Mouse (Mus musculus) cerebellum, adult 2 months (tissue): ENCODE results near the gene Rps7.

ENCODE experiments used
- CTCF ChIP-seq: fragments of 200-500 bp; IDR thresholded peaks from 2 replicates; pipeline ENCODE4 v1.5.1; 2011; ENCODE audit warnings: low read depth, mild to moderate bottlenecking, control low read depth, low read length, moderate library complexity, borderline replicate concordance; ENCODE audit not compliant: insufficient read depth
- POLR2A ChIP-seq: fragments of 200-500 bp; IDR thresholded peaks from 2 replicates; pipeline ENCODE4 v1.6.1; 2011; ENCODE audit warnings: low read length, control low read depth, borderline replicate concordance; ENCODE audit not compliant: insufficient read depth

DNA sequence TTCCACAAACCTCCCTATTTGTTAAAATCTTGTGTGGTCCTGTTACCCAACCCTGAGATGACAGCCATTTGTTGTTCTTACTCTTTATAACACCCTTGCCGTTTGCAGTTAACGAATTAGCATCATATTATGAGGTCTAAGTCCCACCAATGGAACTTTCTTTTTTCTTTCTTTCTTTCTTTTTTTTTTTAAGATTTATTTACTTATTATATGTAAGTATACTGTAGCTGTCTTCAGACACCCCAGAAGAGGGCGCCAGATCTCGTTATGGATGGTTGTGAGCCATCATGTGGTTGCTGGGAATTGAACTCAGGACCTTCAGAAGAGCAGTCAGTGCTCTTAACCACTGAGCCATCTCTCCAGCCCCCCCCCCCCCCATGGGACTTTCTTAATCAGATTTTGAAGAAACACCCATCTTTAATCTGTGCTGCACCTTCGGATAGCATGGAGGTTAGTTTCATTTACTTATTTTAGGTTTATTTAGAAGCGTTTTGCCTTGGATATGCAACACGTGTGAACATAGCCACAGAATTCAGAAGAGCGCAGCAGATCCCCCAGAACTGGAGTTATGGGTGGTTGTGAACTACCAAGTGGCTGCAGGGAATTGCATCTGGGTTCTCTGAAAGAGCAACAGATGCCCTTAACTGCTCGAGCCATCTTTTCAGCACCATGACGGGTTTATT, 38.4 kb upstream of the Rps7 start:
- TF ChIP-seq CTCF (no peak), POLR2A (no peak)
